Mouse (Mus musculus) CH12.LX (cell line): ENCODE data around the gene Cyp27a1. TPM values are rescaled to one million over a fixed set of nuclear protein-coding genes. Genes with fewer than 3 reads are reported as not detected.
A peak's percentile ranks its signal among the peaks of the same experiment; 100 is the strongest.

Source experiments
- DNase-seq: peaks from one replicate; pipeline ENCODE4 v3.0.0-alpha.2; 2013; ENCODE audit errors: extremely low read depth
- H3K27ac ChIP-seq: 2 replicates; pipeline ENCODE4 v1.5.1; 2012; ENCODE audit warnings: low read depth, mild to moderate bottlenecking, control low read depth, moderate library complexity; ENCODE audit not compliant: insufficient read depth
- H3K27me3 ChIP-seq: replicated peaks from 2 replicates; pipeline ENCODE3; 2012; ENCODE audit warnings: inconsistent platforms
- H3K36me3 ChIP-seq, 2 experiments: replicated peaks in 1 of 2; 2 replicates each; pipeline versions ENCODE3 to v1.6.1; 2012; ENCODE audit warnings: inconsistent platforms in 1 of 2, low read length in 1 of 2, mild to moderate bottlenecking in 1 of 2, mixed read lengths in 1 of 2, moderate library complexity in 1 of 2; ENCODE audit not compliant: control insufficient read depth in 1 of 2, insufficient read depth in 1 of 2
- H3K4me1 ChIP-seq, 2 experiments: 2 replicates each; pipeline ENCODE4 v1.6.1; 2012; ENCODE audit warnings: inconsistent platforms in 1 of 2, moderate library complexity in 1 of 2; ENCODE audit not compliant: insufficient read depth in 2 of 2, control insufficient read depth in 1 of 2
- H3K4me2 ChIP-seq: 2 replicates; pipeline ENCODE4 v1.6.1; 2012; ENCODE audit warnings: low read depth, mild to moderate bottlenecking, control low read depth; ENCODE audit not compliant: poor library complexity, insufficient read depth, severe bottlenecking
- H3K4me3 ChIP-seq, 3 experiments: fragments of 150-350 bp in 1 of 3; sonication (generic) in 1 of 3; replicated peaks in 1 of 3; 2 replicates each; pipeline versions ENCODE3 to v1.5.1; 2011 to 2012; ENCODE audit warnings: low read depth in 2 of 3, low read length in 2 of 3, mild to moderate bottlenecking in 2 of 3, moderate library complexity in 2 of 3, control low read depth in 1 of 3, improper control_type of control experiment in 1 of 3, inconsistent platforms in 1 of 3, mixed read lengths in 1 of 3; ENCODE audit not compliant: poor library complexity in 1 of 3
- H3K79me2 ChIP-seq: replicated peaks from 2 replicates; pipeline ENCODE4 v1.6.1; 2012; ENCODE audit warnings: mild to moderate bottlenecking, moderate library complexity; ENCODE audit not compliant: control insufficient read depth, poor library complexity, insufficient read depth, severe bottlenecking; ENCODE audit errors: extremely low read depth
- H3K9ac ChIP-seq: 2 replicates; pipeline ENCODE4 v1.6.1; 2012; ENCODE audit warnings: low read depth, mild to moderate bottlenecking, control low read depth, moderate library complexity; ENCODE audit not compliant: insufficient read depth
- H3K9me3 ChIP-seq: replicated peaks from 2 replicates; pipeline ENCODE3; 2012; ENCODE audit warnings: low read length, inconsistent platforms, mixed read lengths
- BHLHE40 ChIP-seq: IDR thresholded peaks from 2 replicates; pipeline ENCODE4 v1.6.1; 2011; ENCODE audit warnings: mild to moderate bottlenecking, low read depth, low read length, improper control_type of control experiment
- E2F4 ChIP-seq: IDR thresholded peaks from 2 replicates; pipeline ENCODE4 v1.6.1; 2011; ENCODE audit warnings: low read depth, low read length, improper control_type of control experiment; ENCODE audit not compliant: insufficient replicate concordance
- ETS1 ChIP-seq: conservative IDR thresholded peaks from 2 replicates; pipeline ENCODE4 v1.6.1; 2012; ENCODE audit warnings: low read depth, mild to moderate bottlenecking, inconsistent platforms, low read length, improper control_type of control experiment, moderate library complexity
- HCFC1 ChIP-seq: IDR thresholded peaks from 2 replicates; pipeline ENCODE4 v1.6.1; 2012; ENCODE audit warnings: low read depth, mild to moderate bottlenecking, inconsistent platforms, low read length, improper control_type of control experiment
- MAZ ChIP-seq: IDR thresholded peaks from 2 replicates; pipeline ENCODE4 v1.6.1; 2012; ENCODE audit warnings: low read depth, mild to moderate bottlenecking, inconsistent platforms, low read length, improper control_type of control experiment, moderate library complexity
- MXI1 ChIP-seq: IDR thresholded peaks from 2 replicates; pipeline ENCODE4 v1.6.1; 2011; ENCODE audit warnings: mild to moderate bottlenecking, low read depth, low read length, improper control_type of control experiment
- MYC ChIP-seq: IDR thresholded peaks from 2 replicates; pipeline ENCODE4 v1.6.1; 2011; ENCODE audit warnings: low read depth, mild to moderate bottlenecking, improper control_type of control experiment, low read length
- NRF1 ChIP-seq: IDR thresholded peaks from 2 replicates; pipeline ENCODE4 v1.6.1; 2014; ENCODE audit warnings: low read depth, mild to moderate bottlenecking, inconsistent platforms, low read length, improper control_type of control experiment, moderate library complexity
- TCF12 ChIP-seq: IDR thresholded peaks from 2 replicates; pipeline ENCODE4 v1.6.1; 2014; ENCODE audit warnings: low read depth, mild to moderate bottlenecking, inconsistent platforms, low read length, improper control_type of control experiment
- UBTF ChIP-seq: IDR thresholded peaks from 2 replicates; pipeline ENCODE4 v1.6.1; 2012; ENCODE audit warnings: low read depth, mild to moderate bottlenecking, inconsistent platforms, low read length, improper control_type of control experiment, moderate library complexity
- USF2 ChIP-seq: conservative IDR thresholded peaks from 2 replicates; pipeline ENCODE4 v1.6.1; 2011; ENCODE audit warnings: low read depth, low read length, improper control_type of control experiment
- ZC3H11A ChIP-seq: IDR thresholded peaks from 2 replicates; pipeline ENCODE4 v1.6.1; 2012; ENCODE audit warnings: low read depth, mild to moderate bottlenecking, inconsistent platforms, low read length, improper control_type of control experiment
- ZKSCAN1 ChIP-seq: IDR thresholded peaks from 2 replicates; pipeline ENCODE4 v1.6.1; 2012; ENCODE audit warnings: low read depth, inconsistent platforms, low read length, improper control_type of control experiment, borderline replicate concordance
- ZMIZ1 ChIP-seq: IDR thresholded peaks from 2 replicates; pipeline ENCODE4 v1.6.1; 2012; ENCODE audit warnings: low read depth, mild to moderate bottlenecking, inconsistent platforms, low read length, improper control_type of control experiment
- dilution Hi-C: fragments of 300-500 bp; cut with MboI; formaldehyde crosslinking; loops from 2 replicates; pipeline ENCODE4 v1.14.3; 2020; ENCODE audit warnings: low sequenced_read_pairs; ENCODE audit not compliant: extremely low pct_unique_long_range_greater_than_20kb, extremely low pct_ligation_motif_present
- in situ Hi-C: fragments of 300-500 bp; cut with MboI; formaldehyde crosslinking; loops from 3 replicates; pipeline ENCODE4 v1.14.3; 2019; ENCODE audit warnings: low sequenced_read_pairs, low pct_ligation_motif_present, low pct_unique_long_range_greater_than_20kb, mixed read lengths
- polyA plus RNA-seq: library from polyadenylated mRNA; unstranded; fragments of >175 nt; gene quantifications from 2 replicates; pipeline ENCODE4 v1.2.1, GENCODE M21; 2012; ENCODE audit warnings: low read depth; ENCODE audit not compliant: insufficient read length
- total RNA-seq, 2 experiments: library from RNA; depleted of rRNA; stranded (reverse); fragments of 300-350 nt in 1 of 2; fragments of >200 nt in 1 of 2; gene quantifications; 2 replicates each; pipeline ENCODE4 v1.2.3; 2012 to 2014

Cyp27a1 gene
- total and polyA plus RNA-seq, 3 experiments, result not detected

DNA sequence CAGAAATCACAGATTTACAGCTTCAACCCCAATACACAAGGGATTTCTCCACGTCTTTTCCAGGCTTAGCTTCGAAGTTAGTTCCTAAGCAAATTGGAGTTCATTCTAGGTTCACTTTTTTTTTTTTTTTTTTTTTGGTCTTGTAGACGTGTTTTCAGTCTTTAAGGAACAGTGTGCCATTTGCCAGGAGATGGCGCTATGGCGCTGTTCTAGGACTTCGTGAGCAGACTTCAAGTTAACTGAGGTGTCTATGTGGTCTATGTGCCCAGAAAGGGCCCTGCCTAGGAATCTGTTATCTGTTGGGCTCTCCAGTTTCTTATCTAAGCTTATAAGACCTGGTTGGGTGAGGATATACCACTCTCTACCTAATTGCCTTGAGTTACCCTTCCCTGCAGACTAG lies 49.7 kb downstream of the Cyp27a1 start (continued):
- no peak for TF ChIP-seq E2F4
- TF ChIP-seq MYC, result 0 out of 2 replicates have a peak, but pooled peaks have one; percentile 41
- no peak for TF ChIP-seq NRF1
- no peak for TF ChIP-seq ETS1
- TF ChIP-seq ZKSCAN1, result no peak
- TF ChIP-seq HCFC1, result no peak
- TF ChIP-seq BHLHE40, result no peak

DNA sequence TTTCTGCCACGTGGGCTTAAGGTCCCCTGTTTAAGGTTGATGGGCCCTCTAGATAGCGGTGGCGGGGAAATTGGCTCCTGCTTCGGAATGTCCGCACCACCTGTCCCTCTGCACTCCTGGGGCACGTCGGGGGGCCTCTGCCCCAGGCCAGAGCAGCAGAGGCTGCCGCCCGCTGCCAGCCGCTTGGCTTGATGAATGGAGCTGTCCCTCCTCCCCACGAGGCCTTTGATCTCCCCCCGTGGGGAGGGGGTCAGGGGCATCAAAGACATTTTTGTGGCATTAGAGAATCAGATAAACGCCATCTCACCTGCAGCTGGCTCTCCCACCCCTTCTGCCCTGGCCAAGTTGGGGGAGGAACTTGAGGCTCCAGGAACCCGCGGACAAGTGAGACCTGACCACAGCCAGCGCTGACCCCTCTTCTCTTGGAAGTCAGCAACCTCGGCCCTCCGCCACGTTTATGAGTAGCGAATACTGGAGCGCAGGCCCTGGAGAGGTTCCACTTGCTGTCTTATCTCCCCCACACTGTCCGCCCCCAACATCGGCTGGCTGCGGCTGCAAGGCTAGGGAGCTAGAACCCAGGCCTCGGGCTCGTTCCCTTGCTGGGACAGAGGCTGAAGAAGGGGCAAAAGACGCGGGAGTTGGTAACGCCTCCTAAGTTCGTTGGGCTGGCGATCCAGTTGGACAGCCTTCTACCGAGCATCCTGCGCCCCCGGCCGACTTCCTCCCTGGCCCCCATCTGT lies 57.5 kb downstream of the Cyp27a1 start:
- no peak overlapping the region for H3K4me2 ChIP-seq
- H3K9ac ChIP-seq, result no peak overlapping the region
- H3K79me2 ChIP-seq, result no peaks in the 10 kb centered on the region
- TF ChIP-seq MAZ, result no peak
- H3K27me3 ChIP-seq, result peaks cover 24% of the 10 kb centered on the region
- H3K4me1 ChIP-seq, result peaks cover 13 to 36% of the 10 kb centered on the region in 2 experiments
- H3K36me3 ChIP-seq, result no peaks in the 10 kb centered on the region
- no peak for DNase-seq
- no peaks in the 10 kb centered on the region for H3K9me3 ChIP-seq
- no peak overlapping the region for H3K4me3 ChIP-seq
- no peak overlapping the region for H3K27ac ChIP-seq
- in situ Hi-C loops (loop anchor here (5.0 kb wide), 1 partner anchor 36 kb away; no protein-coding TSS in a partner anchor), dilution Hi-C loops (no loop called here)

GRCm38 (mm10) chr1:74771467-74771844 lies 58.1 kb downstream of the Cyp27a1 start:
- TF ChIP-seq TCF12, result no peak
- TF ChIP-seq, all 38 proteins: peak for 0
- dilution Hi-C loops, result no loop called here
- no peak overlapping the region; the same call in 1 of the 2 replicates for H3K9ac ChIP-seq
- peak overlapping the region; percentile 94 for H3K4me2 ChIP-seq
- H3K27me3 ChIP-seq, result peaks cover 24% of the 10 kb centered on the region
- no peaks in the 10 kb centered on the region for H3K36me3 ChIP-seq
- no peaks in the 10 kb centered on the region for H3K9me3 ChIP-seq
- H3K27ac ChIP-seq, result no peak overlapping the region
- DNase-seq, result no peak
- in situ Hi-C loops, result loop anchor here (5.0 kb wide), 1 partner anchor 36 kb away; no protein-coding TSS in a partner anchor
- no peaks in the 10 kb centered on the region for H3K79me2 ChIP-seq
- no peak overlapping the region for H3K4me3 ChIP-seq
- peaks cover 18 to 42% of the 10 kb centered on the region in 2 experiments for H3K4me1 ChIP-seq

DNA sequence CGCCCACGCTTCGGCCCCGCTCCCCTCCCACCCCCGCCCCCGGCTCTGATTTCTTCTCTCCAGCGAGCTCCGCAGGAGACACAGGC lies 58.3 kb downstream of the Cyp27a1 start, which contains the start of gene Wnt6:
TSS of gene Wnt6 (plus strand) at position 48 of the 86 bp plus-strand sequence.
- H3K4me2 ChIP-seq, result peak within 1 kb of the TSS; percentile 94
- in situ Hi-C loops, result loop anchor here (5.0 kb wide), 1 partner anchor 36 kb away; no protein-coding TSS in a partner anchor
- peak within 1 kb of the TSS; percentile 38 for H3K9ac ChIP-seq
- DNase-seq, result no peak
- no peaks in the 10 kb centered on the region for H3K79me2 ChIP-seq
- no peaks in the 10 kb centered on the region for H3K36me3 ChIP-seq
- dilution Hi-C loops, result no loop called here
- H3K4me3 ChIP-seq, result peak within 1 kb of the TSS; percentile 35 to 64 (median 35)
- H3K27ac ChIP-seq, result no peak within 1 kb of the TSS
- no peaks in the 10 kb centered on the region for H3K9me3 ChIP-seq
- H3K27me3 ChIP-seq, result peaks cover 24% of the 10 kb centered on the region
- TF ChIP-seq MXI1 (no peak), ZC3H11A (no peak), UBTF (no peak), ZMIZ1 (no peak), ETS1 (no peak), E2F4 (no peak), USF2 (no peak)
- TF ChIP-seq, all 38 proteins: peak for 0
- peaks cover 19 to 43% of the 10 kb centered on the region in 2 experiments for H3K4me1 ChIP-seq
